Mouse (Mus musculus) embryonic facial prominence, embryonic 14.5 days (tissue): Measurements from ENCODE around the gene Gon4l. TPM values are rescaled to one million over a fixed set of nuclear protein-coding genes. Genes with fewer than 3 reads are reported as not detected.

ENCODE experiments used
- ATAC-seq: fragments of 200-750 bp; cut with Nextera tagmentation; 2 replicates; pipeline ENCODE4 v1.8.0; 2017; ENCODE audit warnings: low read depth, moderate number of reproducible peaks, moderate TSS enrichment
- DNase-seq: peaks from one replicate; pipeline ENCODE4 v3.0.0-alpha.2; 2015; ENCODE audit warnings: low spot score
- H3K27ac ChIP-seq: fragments of 300-500 bp; sonication (generic); replicated peaks from 2 replicates; pipeline ENCODE4 v1.5.1; 2014; ENCODE audit warnings: low read depth, mild to moderate bottlenecking, low read length, moderate library complexity
- H3K27me3 ChIP-seq: fragments of 300-500 bp; sonication (generic); replicated peaks from 2 replicates; pipeline ENCODE4 v1.6.1; 2014; ENCODE audit warnings: low read length; ENCODE audit not compliant: control insufficient read depth, insufficient read depth
- H3K36me3 ChIP-seq: fragments of 300-500 bp; sonication (generic); 2 replicates; pipeline ENCODE4 v1.6.1; 2014; ENCODE audit warnings: low read length, mixed read lengths; ENCODE audit not compliant: control insufficient read depth, insufficient read depth
- H3K4me1 ChIP-seq: fragments of 300-500 bp; sonication (generic); 2 replicates; pipeline ENCODE4 v1.6.1; 2014; ENCODE audit warnings: antibody characterized with exemption, low read length; ENCODE audit not compliant: control insufficient read depth, insufficient read depth
- H3K4me2 ChIP-seq: fragments of 300-500 bp; sonication (generic); 2 replicates; pipeline ENCODE4 v1.6.1; 2014; ENCODE audit warnings: low read depth, mild to moderate bottlenecking, low read length, moderate library complexity, mixed read lengths
- H3K4me3 ChIP-seq: fragments of 300-500 bp; sonication (generic); 2 replicates; pipeline ENCODE4 v1.5.1; 2014; ENCODE audit warnings: low read depth, mild to moderate bottlenecking, low read length
- H3K9ac ChIP-seq: fragments of 300-500 bp; sonication (generic); 2 replicates; pipeline ENCODE4 v1.6.1; 2014; ENCODE audit warnings: low read depth, mild to moderate bottlenecking, low read length, moderate library complexity, mixed read lengths
- H3K9me3 ChIP-seq: fragments of 300-500 bp; sonication (generic); 2 replicates; pipeline ENCODE4 v1.6.1; 2016; ENCODE audit warnings: low read length; ENCODE audit not compliant: control insufficient read depth
- WGBS: fragments of 180-500 bp; shearing (Covaris S2); extraction: QIAGEN DNeasy Blood & Tissue Kit; methylation state at CpG from one replicate; pipeline ENCODE4 v1.1.7; 2014; 5-methylcytosine and 5-hydroxymethylcytosine counted together
- polyA plus RNA-seq: library from polyadenylated mRNA; unstranded; fragments of >200 nt; fragmentation: Nextera tagmentation; extraction: Ambion mirVana; gene quantifications from 2 replicates; pipeline ENCODE4 v1.2.1, GENCODE M21; 2014

Gene Gon4l
- polyA plus RNA-seq, 1 experiment from 2014 or later: 11.8 TPM

DNA sequence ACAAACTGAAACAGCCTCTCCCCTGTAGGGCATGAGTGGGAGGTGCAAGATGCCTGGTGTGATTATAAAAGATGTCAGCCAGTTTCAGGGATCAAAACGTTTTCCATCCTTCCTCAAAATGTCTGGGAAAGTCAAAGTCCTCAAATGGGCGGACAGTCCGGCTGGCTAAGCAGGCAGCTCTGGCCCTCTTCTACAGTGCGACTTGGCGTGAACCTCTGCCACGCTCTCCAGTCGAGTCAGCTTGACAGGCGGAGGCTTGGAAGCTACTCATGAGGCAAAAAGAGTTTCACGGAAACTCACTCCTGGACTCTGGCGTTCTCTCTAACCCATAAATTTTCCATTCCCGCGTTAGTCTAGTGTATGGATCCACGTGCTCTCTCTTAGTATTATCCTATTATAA is 84.0 kb downstream of the Gon4l start:
- DNase-seq: no peak
- Histone ChIP-seq H3K4me3 (no peak overlapping the region), H3K9ac (no peak overlapping the region), H3K4me2 (no peak overlapping the region), H3K27ac (no peak overlapping the region), H3K9me3 (no peaks in the 10 kb centered on the region), H3K27me3 (no peaks in the 10 kb centered on the region), H3K4me1 (0 out of 2 replicates have a peak, but pooled peaks cover 5% of the 10 kb centered on the region), H3K36me3 (peaks cover 35% of the 10 kb centered on the region)
- no peak for ATAC-seq
- 82% methylated on average over 13 of the region's 13 CpGs for WGBS

DNA sequence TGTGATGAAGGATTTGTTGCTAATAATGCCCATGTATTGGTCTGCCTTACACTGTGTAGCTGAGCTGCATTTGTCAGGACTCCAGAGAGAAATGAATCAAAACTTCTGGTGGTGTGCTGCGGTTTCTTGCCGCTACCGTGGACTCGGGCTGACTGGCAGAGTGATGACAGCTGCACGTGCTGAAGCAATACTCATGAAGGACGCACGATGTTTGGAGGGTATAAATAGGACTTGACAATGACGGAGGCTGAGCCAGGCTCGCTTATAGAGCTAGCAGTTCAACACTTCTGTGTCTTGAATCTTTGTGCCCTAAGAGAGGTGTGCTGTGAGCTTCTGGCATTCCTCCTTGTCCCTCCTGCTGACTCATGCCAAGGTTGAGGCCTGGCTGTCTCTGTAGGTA is 86.4 kb downstream of the Gon4l start:
- ATAC-seq: no peak
- Histone ChIP-seq H3K4me3 (no peak overlapping the region), H3K36me3 (peaks cover 59% of the 10 kb centered on the region), H3K9ac (no peak overlapping the region), H3K4me1 (no peaks in the 10 kb centered on the region), H3K27me3 (no peaks in the 10 kb centered on the region), H3K9me3 (no peaks in the 10 kb centered on the region), H3K4me2 (no peak overlapping the region), H3K27ac (no peak overlapping the region)
- 93% methylated on average over 9 of the region's 9 CpGs for WGBS
- DNase-seq: no peak

GRCm38 (mm10) chr3:88923989-88924591 is 89.1 kb downstream of the Gon4l start:
- DNase-seq (no peak), ATAC-seq (no peak)
- no peak overlapping the region for H3K27ac ChIP-seq
- no peak overlapping the region for H3K4me3 ChIP-seq
- no peak overlapping the region for H3K9ac ChIP-seq
- H3K9me3 ChIP-seq: no peaks in the 10 kb centered on the region
- H3K27me3 ChIP-seq: no peaks in the 10 kb centered on the region
- H3K4me1 ChIP-seq: no peaks in the 10 kb centered on the region
- no peak overlapping the region for H3K4me2 ChIP-seq
- peaks cover 85% of the 10 kb centered on the region for H3K36me3 ChIP-seq
- 94% methylated on average over 8 of the region's 8 CpGs for WGBS

- no peaks in the 10 kb centered on the region for H3K4me1 ChIP-seq
- no peak overlapping the region for H3K4me2 ChIP-seq
- no peak overlapping the region for H3K9ac ChIP-seq
- ATAC-seq (no peak), DNase-seq (no peak)
- 98% methylated on average over 2 of the region's 2 CpGs for WGBS
- H3K4me3 ChIP-seq: no peak overlapping the region
- H3K27ac ChIP-seq: no peak overlapping the region
- H3K36me3 ChIP-seq: peaks cover 98% of the 10 kb centered on the region
- H3K27me3 ChIP-seq: no peaks in the 10 kb centered on the region
- no peaks in the 10 kb centered on the region for H3K9me3 ChIP-seq
Observed at GRCm38 (mm10) chr3:88925651-88926050, 90.6 kb downstream of the Gon4l start.

DNA sequence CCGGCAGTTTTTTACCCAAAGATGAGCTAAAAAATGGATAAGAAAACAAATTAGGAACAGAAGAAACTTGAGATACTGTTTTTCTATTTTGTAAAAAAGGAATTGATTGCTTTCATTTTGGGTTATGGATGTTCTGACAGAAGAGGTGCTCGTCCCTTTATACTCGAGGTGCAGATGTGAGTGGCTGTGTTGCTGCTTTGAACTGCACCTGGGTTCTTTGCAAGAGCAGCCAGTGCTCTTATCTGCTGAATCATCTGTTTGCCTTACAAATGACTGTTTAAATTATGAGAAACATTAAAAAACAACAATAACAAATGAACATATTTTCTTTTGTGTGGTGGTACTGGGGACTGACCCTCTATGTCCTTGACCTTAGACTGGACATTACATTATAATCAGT is 94.5 kb downstream of the Gon4l start:
- WGBS: 88% methylated on average over 3 of the region's 3 CpGs
- ATAC-seq (no peak), DNase-seq (no peak)
- H3K36me3 ChIP-seq: peaks cover 98% of the 10 kb centered on the region
- H3K4me3 ChIP-seq: no peak overlapping the region
- no peak overlapping the region for H3K27ac ChIP-seq
- H3K4me1 ChIP-seq: no peaks in the 10 kb centered on the region
- no peaks in the 10 kb centered on the region for H3K9me3 ChIP-seq
- H3K4me2 ChIP-seq: no peak overlapping the region
- H3K27me3 ChIP-seq: no peaks in the 10 kb centered on the region
- no peak overlapping the region for H3K9ac ChIP-seq

DNA sequence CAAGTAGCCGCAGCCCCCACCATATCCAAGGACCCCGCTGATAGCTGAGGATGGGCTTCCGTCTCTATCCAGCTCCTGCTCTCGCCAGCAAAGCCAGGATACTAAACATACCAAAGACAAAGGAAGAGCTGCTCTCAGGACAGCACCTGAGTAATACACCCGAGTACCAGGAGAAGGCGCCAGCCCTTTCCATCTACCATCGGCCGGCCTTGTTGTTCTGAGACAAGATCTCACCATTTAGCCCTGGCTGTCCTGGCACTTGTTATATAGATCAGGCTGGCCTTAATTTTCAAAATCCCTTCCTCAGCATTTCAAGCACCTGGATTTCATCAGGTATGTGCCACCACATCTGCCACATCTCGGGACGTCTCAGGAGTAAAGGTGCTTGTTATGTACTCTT is 104.0 kb downstream of the Gon4l start:
- H3K36me3 ChIP-seq: peaks cover 77% of the 10 kb centered on the region
- DNase-seq: no peak
- no peak overlapping the region for H3K4me2 ChIP-seq
- no peak overlapping the region for H3K9ac ChIP-seq
- no peak for ATAC-seq
- no peaks in the 10 kb centered on the region for H3K27me3 ChIP-seq
- H3K9me3 ChIP-seq: no peaks in the 10 kb centered on the region
- H3K4me3 ChIP-seq: no peak overlapping the region
- 85% methylated on average over 10 of the region's 10 CpGs for WGBS
- H3K27ac ChIP-seq: no peak overlapping the region
- H3K4me1 ChIP-seq: no peaks in the 10 kb centered on the region

- Histone ChIP-seq H3K27ac (no peak overlapping the region), H3K36me3 (peaks cover 73% of the 10 kb centered on the region), H3K4me1 (no peaks in the 10 kb centered on the region), H3K9ac (no peak overlapping the region), H3K9me3 (no peaks in the 10 kb centered on the region), H3K4me3 (no peak overlapping the region), H3K4me2 (no peak overlapping the region), H3K27me3 (no peaks in the 10 kb centered on the region)
- DNase-seq: peak; percentile 86
- WGBS: 68% methylated on average over 3 of the region's 3 CpGs
- 0 out of 2 replicates have a peak, but pooled peaks have one; percentile 30 for ATAC-seq
Observed at GRCm38 (mm10) chr3:88939749-88940148, 104.7 kb downstream of the Gon4l start.

DNA sequence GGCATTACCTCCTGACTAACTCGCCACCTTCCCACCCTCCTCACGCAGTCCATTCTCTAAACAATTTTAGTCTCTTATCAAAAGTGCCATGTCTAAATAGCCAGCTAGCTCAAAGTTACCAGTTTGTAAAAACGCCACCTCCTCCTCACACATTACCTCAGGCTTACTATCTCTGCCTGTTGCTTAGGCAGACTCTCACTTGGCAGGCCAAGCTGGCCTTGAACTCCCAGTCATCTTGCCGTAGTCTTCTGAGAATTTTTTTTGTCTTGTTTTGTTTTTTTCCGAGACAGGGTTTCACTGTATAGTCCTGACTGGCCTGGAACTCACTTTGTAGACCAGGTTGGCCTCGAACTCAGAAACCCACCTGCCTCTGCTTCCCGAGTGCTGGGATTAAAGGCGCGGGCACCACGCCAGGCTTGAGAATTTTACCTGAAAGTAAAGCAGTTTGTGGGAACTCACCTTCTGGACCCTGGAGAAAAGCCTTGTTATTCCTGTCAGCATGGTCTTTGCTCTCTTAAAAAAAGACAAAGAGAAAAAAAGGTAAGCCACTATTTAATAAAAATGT is 107.4 kb downstream of the Gon4l start:
- no peaks in the 10 kb centered on the region for H3K4me1 ChIP-seq
- H3K4me3 ChIP-seq: no peak overlapping the region
- H3K9me3 ChIP-seq: no peaks in the 10 kb centered on the region
- no peaks in the 10 kb centered on the region for H3K27me3 ChIP-seq
- ATAC-seq (no peak), DNase-seq (no peak)
- no peak overlapping the region for H3K27ac ChIP-seq
- no peak overlapping the region for H3K4me2 ChIP-seq
- WGBS: 91% methylated on average over 10 of the region's 10 CpGs
- no peak overlapping the region for H3K9ac ChIP-seq
- H3K36me3 ChIP-seq: peaks cover 51% of the 10 kb centered on the region

GRCm38 (mm10) chr3:88944109-88944508 is 109.1 kb downstream of the Gon4l start:
- H3K4me2 ChIP-seq: no peak overlapping the region
- no peak overlapping the region for H3K27ac ChIP-seq
- H3K36me3 ChIP-seq: peaks cover 34% of the 10 kb centered on the region
- no peaks in the 10 kb centered on the region for H3K9me3 ChIP-seq
- ATAC-seq (no peak), DNase-seq (no peak)
- H3K4me3 ChIP-seq: no peak overlapping the region
- H3K9ac ChIP-seq: no peak overlapping the region
- WGBS: 90% methylated on average over 4 of the region's 4 CpGs
- H3K27me3 ChIP-seq: no peaks in the 10 kb centered on the region
- H3K4me1 ChIP-seq: peaks cover 11% of the 10 kb centered on the region
